Mouse (Mus musculus): ENCODE measurements at regions not wholly inside any gene's neighbourhood (a gene's known extent, or its start where the extent isn't known, plus 50 kb on each side); places are given as distances from the start of the nearest gene placed in this dataset.
"Not testable (repeated sequence)": the region's sequence is repeated elsewhere in the genome, so short reads cannot be mapped to it uniquely, and the experiment has no call there.

DNA sequence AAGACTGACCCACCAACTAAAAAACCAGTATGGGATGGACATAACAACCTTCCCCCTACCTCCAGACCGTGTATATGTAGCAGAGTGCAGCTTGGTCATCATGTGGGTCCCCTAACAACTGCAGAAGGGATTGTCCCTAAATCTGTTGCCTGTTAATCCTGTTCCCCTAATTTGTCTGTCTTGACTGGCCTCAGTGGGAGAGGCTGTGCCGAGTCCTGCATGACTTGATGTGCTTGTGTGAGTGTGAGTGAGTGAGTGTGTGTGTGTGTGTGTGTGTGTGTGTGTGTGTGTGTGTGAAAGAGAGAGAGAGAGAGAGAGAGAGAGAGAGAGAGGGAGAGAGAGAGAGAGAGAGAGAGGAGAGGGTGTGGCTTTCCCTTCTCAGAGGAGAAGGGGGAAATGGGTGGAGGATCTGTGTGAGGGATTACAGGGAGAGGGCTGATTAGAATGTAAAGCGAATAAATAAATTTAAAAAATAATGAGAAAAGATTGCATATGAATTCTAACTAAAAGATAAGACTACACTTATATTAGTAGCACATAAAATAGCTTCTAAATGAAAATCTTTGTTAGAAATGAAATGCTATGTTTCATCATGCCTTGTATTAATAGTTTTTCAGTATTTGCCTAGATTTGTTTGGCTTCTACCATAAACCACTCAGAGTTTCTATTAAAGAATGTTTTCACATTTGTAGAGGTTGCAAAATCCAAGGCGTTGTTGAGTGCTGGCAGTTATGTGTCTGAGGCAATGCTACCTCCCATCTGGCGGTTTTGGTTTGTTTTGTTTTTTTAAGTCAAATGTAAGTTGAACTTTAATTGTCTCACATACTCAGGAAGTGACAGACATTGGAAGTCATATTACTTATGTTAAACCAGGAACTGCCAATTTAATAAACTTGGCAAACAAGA lies 740.9 kb downstream of the Abca13 start:
- ATAC-seq (replicated peaks in 1 of 2; ENCODE audit: insufficient read depth in 1 of 2, low FRiP score in 2 of 2, low TSS enrichment in 1 of 2, low read depth in 1 of 2, poor library complexity in 2 of 2, severe bottlenecking in 2 of 2) = no peak

DNA sequence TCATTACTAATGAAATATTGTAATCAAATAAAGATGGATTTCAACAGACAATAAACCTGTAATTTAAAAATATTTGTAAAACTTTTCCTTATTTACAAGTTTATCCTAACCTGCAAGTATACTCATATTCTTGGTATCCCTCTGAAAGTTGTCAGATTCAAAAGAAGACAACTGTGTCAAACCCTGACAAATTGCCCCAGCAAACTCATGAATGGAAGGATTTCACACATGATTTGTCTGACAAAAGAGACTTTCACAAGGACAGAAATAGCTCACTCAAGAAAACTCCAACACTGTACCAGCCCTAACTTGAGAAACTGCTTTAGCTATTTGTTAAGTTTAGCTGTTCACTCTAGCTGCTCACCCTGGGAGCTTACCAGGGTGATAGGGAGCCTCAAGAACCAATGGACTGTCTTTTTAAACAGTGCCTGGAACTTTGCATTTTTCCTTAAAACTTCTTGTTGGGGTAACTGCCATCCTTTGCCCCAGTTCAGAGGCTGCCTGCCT lies 771.0 kb downstream of the Abca13 start:
- no peak for ATAC-seq (replicated peaks in 1 of 2; ENCODE audit: insufficient read depth in 1 of 2, low FRiP score in 2 of 2, low TSS enrichment in 1 of 2, low read depth in 1 of 2, poor library complexity in 2 of 2, severe bottlenecking in 2 of 2)

GRCm38 (mm10) chr11:9982974-9983373 lies 791.2 kb downstream of the Abca13 start:
- ATAC-seq (replicated peaks in 1 of 2; ENCODE audit: insufficient read depth in 1 of 2, low FRiP score in 2 of 2, low TSS enrichment in 1 of 2, low read depth in 1 of 2, poor library complexity in 2 of 2, severe bottlenecking in 2 of 2) = no peak

- no peak for ATAC-seq (replicated peaks in 1 of 2; ENCODE audit: insufficient read depth in 1 of 2, low FRiP score in 2 of 2, low TSS enrichment in 1 of 2, low read depth in 1 of 2, poor library complexity in 2 of 2, severe bottlenecking in 2 of 2)
Observed at GRCm38 (mm10) chr11:9994601-9995166, 802.9 kb downstream of the Abca13 start.

- ATAC-seq (replicated peaks in 1 of 2; ENCODE audit: insufficient read depth in 1 of 2, low FRiP score in 2 of 2, low TSS enrichment in 1 of 2, low read depth in 1 of 2, poor library complexity in 2 of 2, severe bottlenecking in 2 of 2) = no peak
Observed at GRCm38 (mm10) chr11:9995356-9995755, 803.6 kb downstream of the Abca13 start.

DNA sequence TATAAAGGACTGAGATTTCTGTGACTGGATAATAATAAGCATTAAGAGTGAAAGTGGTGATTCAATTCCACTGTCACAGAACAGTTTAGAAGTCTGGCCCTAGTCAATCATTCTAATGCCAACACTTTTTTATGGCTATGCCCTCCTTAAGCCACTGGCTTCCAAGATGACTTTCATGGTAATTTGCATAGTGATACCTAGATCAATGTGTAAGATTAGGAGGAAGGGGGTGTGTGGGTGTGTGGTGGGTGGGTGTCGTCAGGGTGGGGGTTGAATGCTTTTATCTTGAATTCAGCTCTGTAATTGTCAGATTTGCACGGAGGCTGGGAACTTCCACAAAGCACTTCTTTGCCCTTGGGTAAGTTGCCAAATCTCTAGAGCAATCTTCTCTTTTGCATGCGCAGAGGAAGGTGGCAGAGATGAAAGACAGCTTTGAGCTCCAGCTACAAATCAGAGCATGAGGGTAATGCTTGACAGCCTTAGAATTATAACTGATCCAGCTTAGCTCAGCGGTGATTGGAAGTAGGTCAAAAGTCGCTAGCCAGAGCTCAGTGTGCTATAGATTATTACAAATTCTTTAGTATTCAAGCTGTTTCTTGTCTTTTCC lies 805.9 kb downstream of the Abca13 start:
- ATAC-seq (replicated peaks in 1 of 2; ENCODE audit: insufficient read depth in 1 of 2, low FRiP score in 2 of 2, low TSS enrichment in 1 of 2, low read depth in 1 of 2, poor library complexity in 2 of 2, severe bottlenecking in 2 of 2) = no peak

GRCm38 (mm10) chr11:10002170-10002569 lies 810.4 kb downstream of the Abca13 start:
- ATAC-seq (replicated peaks in 1 of 2; ENCODE audit: insufficient read depth in 1 of 2, low FRiP score in 2 of 2, low TSS enrichment in 1 of 2, low read depth in 1 of 2, poor library complexity in 2 of 2, severe bottlenecking in 2 of 2) = no peak

- no peak for ATAC-seq (replicated peaks in 1 of 2; ENCODE audit: insufficient read depth in 1 of 2, low FRiP score in 2 of 2, low TSS enrichment in 1 of 2, low read depth in 1 of 2, poor library complexity in 2 of 2, severe bottlenecking in 2 of 2)
Observed at GRCm38 (mm10) chr11:10006881-10007280, 815.1 kb downstream of the Abca13 start.

DNA sequence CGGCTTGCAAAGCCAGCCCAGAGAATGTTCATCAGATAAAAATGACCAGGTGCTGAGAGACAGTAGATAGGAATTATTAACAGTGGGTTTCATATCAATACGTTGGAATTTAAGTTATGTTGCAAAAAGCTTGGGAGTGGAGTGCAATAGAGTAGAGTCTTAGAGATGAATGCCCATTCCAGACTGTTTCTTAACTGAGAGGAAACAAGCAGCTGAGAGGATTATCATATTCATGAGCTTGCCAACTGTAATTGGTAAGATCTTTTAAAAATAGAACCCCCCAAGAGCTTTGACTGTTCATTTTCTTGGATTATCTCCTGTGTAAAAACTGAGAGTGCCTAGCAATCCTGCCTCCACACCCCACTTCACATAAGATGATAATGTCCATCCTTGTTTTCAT lies 854.9 kb downstream of the Abca13 start:
- ATAC-seq (replicated peaks in 1 of 2; ENCODE audit: insufficient read depth in 1 of 2, low FRiP score in 2 of 2, low TSS enrichment in 1 of 2, low read depth in 1 of 2, poor library complexity in 2 of 2, severe bottlenecking in 2 of 2) = no peak

- ATAC-seq (replicated peaks in 1 of 2; ENCODE audit: insufficient read depth in 1 of 2, low FRiP score in 2 of 2, low TSS enrichment in 1 of 2, low read depth in 1 of 2, poor library complexity in 2 of 2, severe bottlenecking in 2 of 2) = no peak
Observed at GRCm38 (mm10) chr11:10051584-10052210, 860.0 kb downstream of the Abca13 start.

- ATAC-seq (replicated peaks in 1 of 2; ENCODE audit: insufficient read depth in 1 of 2, low FRiP score in 2 of 2, low TSS enrichment in 1 of 2, low read depth in 1 of 2, poor library complexity in 2 of 2, severe bottlenecking in 2 of 2) = no peak
Observed at GRCm38 (mm10) chr11:10071881-10072280, 880.1 kb downstream of the Abca13 start.

- no peak for ATAC-seq (replicated peaks in 1 of 2; ENCODE audit: insufficient read depth in 1 of 2, low FRiP score in 2 of 2, low TSS enrichment in 1 of 2, low read depth in 1 of 2, poor library complexity in 2 of 2, severe bottlenecking in 2 of 2)
Observed at GRCm38 (mm10) chr11:10087939-10088338, 896.2 kb downstream of the Abca13 start.

DNA sequence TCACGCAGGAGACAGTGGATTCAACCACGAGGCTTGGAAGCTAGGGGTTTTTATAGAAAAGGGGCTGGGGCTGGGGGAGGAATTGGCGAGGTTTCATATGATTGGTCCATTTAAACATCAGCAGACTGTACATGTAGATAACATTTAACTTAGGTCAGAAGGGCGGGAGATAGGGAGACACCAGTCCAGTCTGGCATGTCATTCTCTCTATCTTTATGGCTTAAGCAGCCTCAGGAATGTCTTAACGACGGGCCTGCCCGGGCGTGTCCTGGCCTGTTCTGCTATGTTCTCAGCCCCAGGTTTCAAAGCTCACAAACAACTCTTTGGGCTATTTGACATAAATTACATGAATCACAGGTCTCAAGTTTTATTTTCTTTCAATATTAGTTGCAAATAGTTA lies 910.6 kb downstream of the Abca13 start:
- not testable (repeated sequence) for ATAC-seq (replicated peaks in 1 of 2; ENCODE audit: insufficient read depth in 1 of 2, low FRiP score in 2 of 2, low TSS enrichment in 1 of 2, low read depth in 1 of 2, poor library complexity in 2 of 2, severe bottlenecking in 2 of 2)

DNA sequence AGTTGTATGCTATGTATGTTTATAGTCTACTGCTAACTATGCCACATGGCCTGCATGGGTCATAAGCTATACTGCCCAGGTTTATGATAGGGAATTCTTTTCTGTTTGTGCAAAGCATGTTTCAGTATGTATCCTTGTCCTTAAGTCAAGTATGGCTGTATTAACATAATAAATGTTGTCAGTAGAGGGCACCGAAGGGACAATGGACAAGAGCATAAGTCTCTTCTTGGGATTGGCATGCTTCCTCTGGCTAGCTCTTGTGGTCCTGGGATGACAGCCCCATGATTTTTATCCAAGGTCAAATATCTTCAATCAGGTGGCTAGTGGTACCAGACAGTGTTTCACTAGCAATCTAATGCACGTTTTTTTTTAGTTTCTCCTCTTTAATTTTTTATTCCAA lies 913.3 kb downstream of the Abca13 start:
- 0 out of 4 replicates have a peak, but pooled peaks of 1 of the 2 experiments have one; percentile 21 for ATAC-seq (replicated peaks in 1 of 2; ENCODE audit: insufficient read depth in 1 of 2, low FRiP score in 2 of 2, low TSS enrichment in 1 of 2, low read depth in 1 of 2, poor library complexity in 2 of 2, severe bottlenecking in 2 of 2)

GRCm38 (mm10) chr11:10142161-10142560 lies 950.4 kb downstream of the Abca13 start:
- no peak for ATAC-seq (replicated peaks in 1 of 2; ENCODE audit: insufficient read depth in 1 of 2, low FRiP score in 2 of 2, low TSS enrichment in 1 of 2, low read depth in 1 of 2, poor library complexity in 2 of 2, severe bottlenecking in 2 of 2)

DNA sequence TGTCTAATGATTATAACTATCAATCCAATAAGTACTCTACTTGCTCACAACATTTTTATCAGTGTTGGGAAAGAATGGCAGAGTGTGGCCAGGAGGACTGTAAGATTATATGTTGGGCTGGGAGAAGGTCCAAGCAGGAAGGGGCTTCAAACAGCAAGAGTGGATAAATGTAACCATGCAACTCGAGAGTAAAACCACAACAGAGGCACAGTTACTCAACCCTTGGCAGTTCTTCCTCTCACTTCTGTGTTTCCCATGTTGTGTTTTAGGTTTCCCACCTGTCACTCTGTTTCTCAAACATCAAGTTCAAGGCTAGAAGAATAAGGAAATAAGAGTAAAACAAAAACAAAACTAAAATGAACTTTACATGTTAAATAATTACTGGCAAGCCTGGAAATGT lies 957.4 kb downstream of the Abca13 start:
- ATAC-seq (replicated peaks in 1 of 2; ENCODE audit: insufficient read depth in 1 of 2, low FRiP score in 2 of 2, low TSS enrichment in 1 of 2, low read depth in 1 of 2, poor library complexity in 2 of 2, severe bottlenecking in 2 of 2) = peak; percentile 83 to 85

- ATAC-seq (replicated peaks in 1 of 2; ENCODE audit: insufficient read depth in 1 of 2, low FRiP score in 2 of 2, low TSS enrichment in 1 of 2, low read depth in 1 of 2, poor library complexity in 2 of 2, severe bottlenecking in 2 of 2) = no peak
Observed at GRCm38 (mm10) chr11:10153836-10154235, 960.2 kb upstream of the Vwc2 start.

DNA sequence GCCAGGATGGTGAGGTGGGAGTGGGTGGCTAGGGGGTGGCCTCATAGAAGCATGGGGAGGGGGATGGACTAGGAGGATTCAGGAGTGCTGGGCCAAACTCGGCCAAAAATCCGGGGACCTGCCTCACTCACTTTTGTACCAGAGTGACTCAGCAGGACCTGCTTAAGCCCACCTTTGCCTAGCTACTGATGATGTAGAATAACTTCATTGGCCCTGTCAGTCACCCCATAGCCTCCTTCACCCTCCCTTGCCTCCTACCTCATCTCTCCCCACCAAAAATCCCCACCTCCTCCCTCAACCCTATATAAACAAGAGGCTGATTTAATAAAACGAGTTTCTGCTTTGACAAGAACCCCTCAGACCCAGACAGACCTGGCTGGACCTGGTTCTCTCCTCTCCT lies 920.3 kb upstream of the Vwc2 start:
- ATAC-seq (replicated peaks in 1 of 2; ENCODE audit: insufficient read depth in 1 of 2, low FRiP score in 2 of 2, low TSS enrichment in 1 of 2, low read depth in 1 of 2, poor library complexity in 2 of 2, severe bottlenecking in 2 of 2) = peak; percentile 53 to 87

Measured in hematopoietic stem cell, adult 5-6 weeks (primary cell).